Mouse (Mus musculus) colon, adult 2 months (tissue): ENCODE results near the gene Trmt1. TPM values are rescaled to one million over a fixed set of nuclear protein-coding genes. Genes with fewer than 3 reads are reported as not detected.

ENCODE experiments used
- polyA plus RNA-seq: library from polyadenylated mRNA; depleted of rRNA; stranded (reverse); fragments of >200 nt; gene quantifications from 2 replicates; pipeline ENCODE4 v1.2.3, GENCODE M21; 2012; rRNA removed

Gene Trmt1
- 99.2 and 132 TPM in 2 replicates for polyA plus RNA-seq

GRCm38 (mm10) chr8:84686191-84687002 is at the start of gene Trmt1:
Gene Trmt1 (plus strand): TSS chr8:84686307.

GRCm38 (mm10) chr8:84662581-84663065 is 23.5 kb upstream of the Trmt1 start, which contains the start of gene Ier2:
Gene Ier2 (minus strand): TSS chr8:84662852.

GRCm38 (mm10) chr8:84687705-84688100 is 1.6 kb downstream of the Trmt1 start, which contains the start of gene Nacc1:
Gene Nacc1 (minus strand): TSS chr8:84687862.

GRCm38 (mm10) chr8:84700941-84701911 is 15.1 kb downstream of the Trmt1 start, which contains the start of gene Lyl1:
Gene Lyl1 (plus strand): TSS chr8:84701457.

GRCm38 (mm10) chr8:84722850-84723570 is 36.9 kb downstream of the Trmt1 start, which contains the start of gene G430095P16Rik:
Gene G430095P16Rik (plus strand): TSS chr8:84723007.

Other genes starting within 250 kb of the Trmt1 start
- gene Ier2, start 23.5 kb upstream of the Trmt1 start, polyA plus RNA-seq, result 43.1 and 48.5 TPM in 2 replicates
- gene Nacc1, start 1.6 kb downstream of the Trmt1 start, polyA plus RNA-seq, result 118 and 128 TPM in 2 replicates
- 8.4 and 9.0 TPM in 2 replicates for gene Lyl1, start 15.2 kb downstream of the Trmt1 start, polyA plus RNA-seq
- 0.29 and 0.59 TPM in 2 replicates for gene G430095P16Rik, start 36.7 kb downstream of the Trmt1 start, polyA plus RNA-seq
- gene Nfix, start 114.0 kb downstream of the Trmt1 start, polyA plus RNA-seq, result 42.4 and 55.8 TPM in 2 replicates
- gene Dand5, start 136.5 kb downstream of the Trmt1 start, polyA plus RNA-seq, result 2.1 and 2.9 TPM in 2 replicates
- gene Gadd45gip1, start 145.2 kb downstream of the Trmt1 start, polyA plus RNA-seq, result 40.4 and 47.3 TPM in 2 replicates
- 58.2 and 66.6 TPM in 2 replicates for gene Rad23a, start 154.4 kb downstream of the Trmt1 start, polyA plus RNA-seq
- gene Calr, start 160.6 kb downstream of the Trmt1 start, polyA plus RNA-seq, result 162 and 189 TPM in 2 replicates
- gene Farsa, start 170.7 kb downstream of the Trmt1 start, polyA plus RNA-seq, result 35.1 TPM in 2 replicates
- gene Syce2, start 185.8 kb downstream of the Trmt1 start, polyA plus RNA-seq, result 1.3 and 1.9 TPM in 2 replicates
- 130 and 142 TPM in 2 replicates for gene Gcdh, start 207.6 kb downstream of the Trmt1 start, polyA plus RNA-seq
- gene Klf1, start 215.6 kb downstream of the Trmt1 start, polyA plus RNA-seq, result 0.23 and 0.28 TPM in 2 replicates
- gene Dnase2a, start 222.3 kb downstream of the Trmt1 start, polyA plus RNA-seq, result 13.5 and 17.0 TPM in 2 replicates